Mouse (Mus musculus) olfactory bulb, adult 2 months (tissue): ENCODE data around the gene Efcab11.

Source experiments
- CTCF ChIP-seq: fragments of 200-500 bp; IDR thresholded peaks from 2 replicates; pipeline ENCODE4 v1.5.1; 2012; ENCODE audit warnings: low read depth, mild to moderate bottlenecking, low read length, moderate library complexity; ENCODE audit not compliant: insufficient read depth
- POLR2A ChIP-seq: fragments of 200-500 bp; IDR thresholded peaks from 2 replicates; pipeline ENCODE4 v1.6.1; 2012; ENCODE audit warnings: mild to moderate bottlenecking, low read depth, low read length, moderate library complexity; ENCODE audit not compliant: insufficient read depth

DNA sequence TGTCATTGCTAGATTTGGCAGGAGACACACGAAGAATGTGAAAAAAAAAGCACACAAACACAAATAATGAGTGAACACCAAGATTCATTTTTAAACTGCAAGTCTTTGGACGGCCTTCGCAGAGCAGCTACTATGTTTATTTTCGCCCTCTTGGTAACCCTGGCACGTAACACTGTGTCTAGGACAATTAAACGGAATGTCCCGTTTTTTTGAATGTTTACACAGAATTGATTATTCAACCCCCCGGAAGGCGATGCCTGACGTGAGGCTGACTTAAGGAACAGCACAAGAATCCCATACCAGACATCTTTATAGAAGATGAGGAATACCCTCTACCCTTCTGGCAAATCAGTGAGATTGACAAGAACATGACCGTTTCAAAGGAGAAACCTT lies 530 bp downstream of the Efcab11 start:
- TF ChIP-seq POLR2A (no peak), CTCF (no peak)
